8 mouse cellular contexts compared by ENCODE assay signal in genomic region chr9:114933037-114933722, GRCm38 (mm10). TPM values are rescaled to one million over a fixed set of nuclear protein-coding genes. Genes with fewer than 3 reads are reported as not detected.
A peak's percentile ranks its signal among the peaks of the same experiment; 100 is the strongest.
DNase-seq lines count a peak whose midpoint lies in the region; ATAC-seq and TF ChIP-seq lines count a peak whose summit lies in the region.

No protein-coding gene starts in this region.

- intact Hi-C loops in heart, adult 2 months (cut with DNase I): loop anchor here (1.0 to 10.0 kb wide), 2 partner anchors 45 to 382 kb away; partner anchors contain the start of genes Osbpl10 and Stt3b
- intact Hi-C loops in heart, postnatal 25 days (cut with DNase I): loop anchor here (10.0 kb wide), 1 partner anchor 288 kb away; the partner anchor contains the start of gene Cnot10

- no peak for TF ChIP-seq CTCF in heart, adult 2 months (IDR thresholded peaks at IDR 0.05)
- no peak for TF ChIP-seq CTCF in midbrain, postnatal 0 days (IDR thresholded peaks at IDR 0.05)

- peak in 1 of 2 experiments; percentile 28 for DNase-seq in heart, adult 2 months
- no peak for DNase-seq in heart, postnatal 25 days (ENCODE audit: low spot score)
- peak; percentile 14 for DNase-seq in urinary bladder, postnatal 10 days (ENCODE audit: low spot score)
- DNase-seq in urinary bladder, postnatal 25 days (ENCODE audit: low spot score): no peak
- DNase-seq in intestine, embryonic 14.5 days (ENCODE audit: low spot score): no peak
- DNase-seq in midbrain, postnatal 0 days (ENCODE audit: low spot score): no peak
- DNase-seq in urinary bladder, postnatal 14 days (ENCODE audit: low spot score): no peak

- H3K36me3 ChIP-seq in heart, adult 2 months (ENCODE audit: control insufficient read depth, insufficient read depth, low read length): no peaks in the 10 kb centered on the region
- H3K36me3 ChIP-seq in intestine, embryonic 14.5 days (ENCODE audit: control insufficient read depth, insufficient read depth, low read length): no peaks in the 10 kb centered on the region
- H3K36me3 ChIP-seq in midbrain, postnatal 0 days (ENCODE audit: insufficient read depth, low read length): no peaks in the 10 kb centered on the region

- peak overlapping the region; percentile 89 for H3K27ac ChIP-seq in heart, adult 2 months
- peak overlapping the region; percentile 27; the same call in 1 of the 2 replicates for H3K27ac ChIP-seq in intestine, embryonic 14.5 days (ENCODE audit: low read depth)
- H3K27ac ChIP-seq in midbrain, postnatal 0 days (ENCODE audit: low read depth, low read length): peak overlapping the region; percentile 72

- H3K9me3 ChIP-seq in intestine, embryonic 14.5 days (ENCODE audit: control insufficient read depth, low read length): no peaks in the 10 kb centered on the region
- no peaks in the 10 kb centered on the region for H3K9me3 ChIP-seq in midbrain, postnatal 0 days (ENCODE audit: low read length)

- under 1% methylated on average over 50 of the region's 50 CpGs for WGBS in heart, adult 2 months
- 1% methylated on average over 50 of the region's 50 CpGs for WGBS in intestine, embryonic 14.5 days
- WGBS in midbrain, postnatal 0 days: 1% methylated on average over 45 of the region's 50 CpGs

- ATAC-seq in intestine, embryonic 14.5 days (replicated peaks; ENCODE audit: low FRiP score, low TSS enrichment, low read depth): peak; percentile 59
- ATAC-seq in midbrain, postnatal 0 days (ENCODE audit: low FRiP score): peak; percentile 50
- ATAC-seq in megakaryocyte progenitor cell, adult 5-6 weeks (replicated peaks; ENCODE audit: poor library complexity): no peak; the same call in none of the 2 replicates

- no peaks in the 10 kb centered on the region for H3K79me2 ChIP-seq in heart, adult 2 months (replicated peaks; ENCODE audit: control insufficient read depth, insufficient read depth, low read length)

- H3K4me3 ChIP-seq in heart, adult 2 months: peak overlapping the region; percentile 83
- H3K4me3 ChIP-seq in intestine, embryonic 14.5 days (ENCODE audit: low read depth, low read length): peak overlapping the region; percentile 72
- H3K4me3 ChIP-seq in midbrain, postnatal 0 days (ENCODE audit: low read depth, low read length): peak overlapping the region; percentile 75

- TF ChIP-seq EP300 in heart, adult 2 months (IDR thresholded peaks at IDR 0.05; ENCODE audit: insufficient read depth, low read depth, low read length): no peak

- TF ChIP-seq POLR2A in heart, adult 2 months (IDR thresholded peaks at IDR 0.05; ENCODE audit: insufficient read depth, low read depth, low read length): no peak

- peak overlapping the region; percentile 97 for H3K4me2 ChIP-seq in intestine, embryonic 14.5 days (ENCODE audit: low read length)
- peak overlapping the region; percentile 98 for H3K4me2 ChIP-seq in midbrain, postnatal 0 days (ENCODE audit: low read depth, low read length, poor library complexity, severe bottlenecking)

- no peaks in the 10 kb centered on the region for H3K27me3 ChIP-seq in heart, adult 2 months (ENCODE audit: control insufficient read depth, insufficient read depth, low read length)
- no peaks in the 10 kb centered on the region for H3K27me3 ChIP-seq in intestine, embryonic 14.5 days (replicated peaks; ENCODE audit: control insufficient read depth, insufficient read depth, low read length)
- H3K27me3 ChIP-seq in midbrain, postnatal 0 days (ENCODE audit: insufficient read depth, low read length): no peaks in the 10 kb centered on the region

- H3K4me1 ChIP-seq in heart, adult 2 months (ENCODE audit: control insufficient read depth, insufficient read depth, low read length): peaks cover 8% of the 10 kb centered on the region
- H3K4me1 ChIP-seq in intestine, embryonic 14.5 days (replicated peaks; ENCODE audit: control insufficient read depth, insufficient read depth, low read length): peaks cover 7% of the 10 kb centered on the region
- H3K4me1 ChIP-seq in midbrain, postnatal 0 days (ENCODE audit: insufficient read depth, low read length): no peaks in the 10 kb centered on the region; the same call in 1 of the 2 replicates

- H3K9ac ChIP-seq in heart, adult 2 months (ENCODE audit: low read depth, low read length): peak overlapping the region; percentile 87
- H3K9ac ChIP-seq in intestine, embryonic 14.5 days (ENCODE audit: low read length): peak overlapping the region; percentile 67
- peak overlapping the region; percentile 76 for H3K9ac ChIP-seq in midbrain, postnatal 0 days (replicated peaks; ENCODE audit: low read length, poor library complexity, severe bottlenecking)

RNA-seq across cellular contexts. Expression of gene Gpd1l, which starts 0.6 kb away (rescaled TPM):
- 10 to 100 TPM; 36.9 to 42.0 TPM for total RNA-seq in heart, adult 2 months (2021)
- polyA plus RNA-seq in heart, adult 2 months (2012; rRNA removed): 33.3 and 59.3 TPM in 2 replicates
- 10 to 100 TPM; 42.1 to 45.1 TPM for total RNA-seq in heart, postnatal 25 days (2021)
- polyA plus RNA-seq in intestine, embryonic 14.5 days (2014; fragmentation: Nextera tagmentation; extraction: Ambion mirVana): 13.0 and 13.5 TPM in 2 replicates
- total RNA-seq in midbrain, postnatal 0 days (2014; rRNA removed): 72.1 and 77.7 TPM in 2 replicates
- 39.2 and 39.3 TPM in 2 replicates for polyA plus RNA-seq in midbrain, postnatal 0 days (2015; fragmentation: Nextera tagmentation; extraction: Ambion mirVana)
- 23.9 and 25.2 TPM in 2 replicates for total RNA-seq in megakaryocyte progenitor cell, adult 5-6 weeks (2015)
- total RNA-seq in megakaryocyte progenitor cell, adult 5-6 weeks (2017): 30.0 and 30.9 TPM in 2 replicates

RNA-seq across cellular contexts. Expression of gene Osbpl10, which starts 45.2 kb away (rescaled TPM):
- total RNA-seq in heart, adult 2 months (2021): 1 to 10 TPM; 2.0 to 3.4 TPM
- 0.88 and 1.4 TPM in 2 replicates for polyA plus RNA-seq in heart, adult 2 months (2012; rRNA removed)
- 1 to 10 TPM; 3.4 to 3.5 TPM for total RNA-seq in heart, postnatal 25 days (2021)
- 1.6 and 2.2 TPM in 2 replicates for polyA plus RNA-seq in intestine, embryonic 14.5 days (2014; fragmentation: Nextera tagmentation; extraction: Ambion mirVana)
- total RNA-seq in midbrain, postnatal 0 days (2014; rRNA removed): 22.5 and 23.5 TPM in 2 replicates
- 3.0 and 3.2 TPM in 2 replicates for polyA plus RNA-seq in midbrain, postnatal 0 days (2015; fragmentation: Nextera tagmentation; extraction: Ambion mirVana)
- not detected in 2 replicates for total RNA-seq in megakaryocyte progenitor cell, adult 5-6 weeks (2015)
- not detected in 2 replicates for total RNA-seq in megakaryocyte progenitor cell, adult 5-6 weeks (2017)

RNA-seq across cellular contexts. Expression of gene Rps27rt, which starts 49.4 kb away (rescaled TPM):
- 10 to 100 TPM; 14.3 to 32.5 TPM for total RNA-seq in heart, adult 2 months (2021)
- polyA plus RNA-seq in heart, adult 2 months (2012; rRNA removed): 23.0 and 46.7 TPM in 2 replicates
- total RNA-seq in heart, postnatal 25 days (2021): 10 to 100 TPM; 15.7 to 22.9 TPM
- polyA plus RNA-seq in intestine, embryonic 14.5 days (2014; fragmentation: Nextera tagmentation; extraction: Ambion mirVana): 552 and 593 TPM in 2 replicates
- total RNA-seq in midbrain, postnatal 0 days (2014; rRNA removed): 20.7 and 27.4 TPM in 2 replicates
- polyA plus RNA-seq in midbrain, postnatal 0 days (2015; fragmentation: Nextera tagmentation; extraction: Ambion mirVana): 195 and 227 TPM in 2 replicates
- total RNA-seq in megakaryocyte progenitor cell, adult 5-6 weeks (2015): 256 and 259 TPM in 2 replicates
- total RNA-seq in megakaryocyte progenitor cell, adult 5-6 weeks (2017): 119 and 149 TPM in 2 replicates

Comparison
In these comparisons a context has a peak if more than half of its experiments do, and no peak if none do; other contexts are left out.
1. H3K27ac ChIP-seq: peak in every context shown above with its lines; median percentile 89 in heart, adult 2 months; 72 in midbrain, postnatal 0 days; 27 in intestine, embryonic 14.5 days.